Mouse (Mus musculus) heart, adult 2 months (tissue): Measurements from ENCODE around the gene Mad2l2.
A peak's percentile ranks its signal among the peaks of the same experiment; 100 is the strongest.

Experiments used
- CTCF ChIP-seq: fragments of 200-600 bp; IDR thresholded peaks from 2 replicates; pipeline ENCODE4 v1.8.1; 2022; ENCODE audit warnings: antibody characterized with exemption, mild to moderate bottlenecking, moderate library complexity
- POLR2A ChIP-seq: fragments of 200-500 bp; IDR thresholded peaks from 2 replicates; pipeline ENCODE4 v1.6.1; 2011; ENCODE audit warnings: mild to moderate bottlenecking, low read depth, low read length, control low read depth; ENCODE audit not compliant: insufficient read depth

DNA sequence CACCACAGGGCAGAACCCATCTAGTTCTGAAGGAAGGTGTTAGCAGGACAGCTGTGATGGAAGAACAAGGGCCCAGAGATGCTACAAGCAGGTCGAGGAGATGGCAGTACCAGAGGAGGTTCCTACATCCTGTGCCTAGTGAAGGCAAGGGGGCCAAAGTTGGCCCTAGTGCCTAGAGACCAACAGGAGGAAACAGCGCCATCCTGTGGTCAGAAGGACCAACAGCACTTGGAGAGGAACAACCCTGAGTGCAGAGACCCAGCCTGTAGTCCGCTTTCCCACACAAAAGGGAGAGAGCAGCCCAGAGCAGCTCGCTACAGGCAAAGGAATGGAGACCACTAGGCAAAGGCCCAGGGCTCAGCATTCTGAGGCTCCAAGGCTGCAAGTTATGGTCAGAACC is 55.6 kb downstream of the Mad2l2 start:
- TF ChIP-seq POLR2A (no peak), CTCF (0 out of 2 replicates have a peak, but pooled peaks have one; percentile 2)
